Mouse (Mus musculus) CD4-positive, CD25-positive, alpha-beta regulatory T cell, adult 4 months (primary cell): ENCODE data around the gene Mroh7. TPM values are rescaled to one million over a fixed set of nuclear protein-coding genes. Genes with fewer than 3 reads are reported as not detected.

Experiments used
- ATAC-seq: one replicate; pipeline ENCODE4 v1.8.0; 2017
- polyA plus RNA-seq, 2 experiments: library from polyadenylated mRNA; unstranded; fragments of 100-300 nt; shearing (Covaris generic); gene quantifications; one replicate each; pipeline ENCODE4 v1.2.1; 2017

Mroh7 gene
- polyA plus RNA-seq, 2 experiments from 2014 or later: not detected

DNA sequence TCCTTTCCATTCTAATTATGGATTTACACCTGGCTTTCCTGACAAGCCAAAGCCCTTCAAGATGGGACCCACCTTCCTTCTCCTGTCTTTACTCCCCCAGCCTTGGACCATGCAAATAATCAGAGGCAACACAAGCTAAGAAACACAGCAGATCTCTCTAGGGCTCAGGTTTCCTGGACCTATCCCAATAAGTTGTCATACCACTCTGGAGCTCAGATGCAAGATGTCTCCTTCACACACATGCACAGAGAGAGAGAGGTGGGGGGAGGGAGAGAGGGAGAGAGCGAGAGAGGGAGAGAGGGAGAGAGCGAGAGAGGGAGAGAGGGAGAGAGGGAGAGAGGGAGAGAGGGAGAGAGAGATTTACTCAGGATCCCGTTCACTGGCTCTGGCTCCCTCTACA lies 98.4 kb downstream of the Mroh7 start:
- no peak for ATAC-seq

Other genes with a start within 250 kb of the Mroh7 start
- gene Bsnd, start 238.6 kb downstream of the Mroh7 start, polyA plus RNA-seq: not detected
- gene Dhcr24, start 169.9 kb downstream of the Mroh7 start, polyA plus RNA-seq: 1 to 10 TPM; 2.6 to 3.0 TPM
- under 1 TPM in 1 of 2 experiments, not detected in 1; 0.40 TPM for gene Lexm, start 113.7 kb downstream of the Mroh7 start, polyA plus RNA-seq
- gene Ttc22, start 108.5 kb downstream of the Mroh7 start, polyA plus RNA-seq: not detected
- 10 to 100 TPM; 11.4 to 17.4 TPM for gene Pars2, start 79.9 kb downstream of the Mroh7 start, polyA plus RNA-seq
- 10 to 100 TPM; 53.8 to 77.4 TPM for gene Ttc4, start 52.0 kb downstream of the Mroh7 start, polyA plus RNA-seq
- not detected for gene Fam151a, start 3.0 kb upstream of the Mroh7 start, polyA plus RNA-seq
- gene Acot11, start 74.1 kb upstream of the Mroh7 start, polyA plus RNA-seq: 10 to 100 TPM in 1 of 2 experiments, 1 to 10 TPM in 1; 2.5 to 10.2 TPM
- 10 to 100 TPM; 60.0 to 60.9 TPM for gene Ssbp3, start 179.8 kb upstream of the Mroh7 start, polyA plus RNA-seq